Mouse (Mus musculus) stomach, embryonic 16.5 days (tissue): ENCODE data around the gene Cyp4f15. TPM values are rescaled to one million over a fixed set of nuclear protein-coding genes. Genes with fewer than 3 reads are reported as not detected.

Source experiments
- ATAC-seq: fragments of 200-750 bp; cut with Nextera tagmentation; 2 replicates; pipeline ENCODE4 v1.8.0; 2017; ENCODE audit warnings: moderate number of reproducible peaks, moderate TSS enrichment; ENCODE audit not compliant: insufficient read depth, low FRiP score
- H3K27ac ChIP-seq: fragments of 300-500 bp; sonication (generic); 2 replicates; pipeline ENCODE4 v1.5.1; 2014; ENCODE audit warnings: low read length
- H3K27me3 ChIP-seq: fragments of 300-500 bp; sonication (generic); 2 replicates; pipeline ENCODE4 v1.6.1; 2014; ENCODE audit warnings: low read length, control low read depth, mixed read lengths; ENCODE audit not compliant: control insufficient read depth, insufficient read depth
- H3K36me3 ChIP-seq: fragments of 300-500 bp; sonication (generic); 2 replicates; pipeline ENCODE4 v1.6.1; 2014; ENCODE audit warnings: low read length; ENCODE audit not compliant: control insufficient read depth, insufficient read depth
- H3K4me1 ChIP-seq: fragments of 300-500 bp; sonication (generic); 2 replicates; pipeline ENCODE4 v1.6.1; 2014; ENCODE audit warnings: low read length, control low read depth, mixed read lengths; ENCODE audit not compliant: control insufficient read depth, insufficient read depth
- H3K4me2 ChIP-seq: fragments of 300-500 bp; sonication (generic); 2 replicates; pipeline ENCODE4 v1.6.1; 2014; ENCODE audit warnings: low read depth, low read length, mixed read lengths
- H3K4me3 ChIP-seq: fragments of 300-500 bp; sonication (generic); replicated peaks from 2 replicates; pipeline ENCODE4 v1.5.1; 2014; ENCODE audit warnings: mild to moderate bottlenecking, low read length
- H3K9ac ChIP-seq: fragments of 300-500 bp; sonication (generic); 2 replicates; pipeline ENCODE4 v1.6.1; 2014; ENCODE audit warnings: low read length
- H3K9me3 ChIP-seq: fragments of 300-500 bp; sonication (generic); replicated peaks from 2 replicates; pipeline ENCODE4 v1.6.1; 2016; ENCODE audit warnings: low read length, control low read depth; ENCODE audit not compliant: control insufficient read depth
- WGBS: fragments of 180-500 bp; shearing (Covaris S2); extraction: QIAGEN DNeasy Blood & Tissue Kit; methylation state at CpG from one replicate; pipeline ENCODE4 v1.1.7; 2014; 5-methylcytosine and 5-hydroxymethylcytosine counted together
- polyA plus RNA-seq: library from polyadenylated mRNA; unstranded; fragments of >200 nt; fragmentation: Nextera tagmentation; extraction: Ambion mirVana; gene quantifications from 2 replicates; pipeline ENCODE4 v1.2.1, GENCODE M21; 2015

Cyp4f15 gene
- polyA plus RNA-seq, 1 experiment from 2014 or later, result 1.0 TPM

DNA sequence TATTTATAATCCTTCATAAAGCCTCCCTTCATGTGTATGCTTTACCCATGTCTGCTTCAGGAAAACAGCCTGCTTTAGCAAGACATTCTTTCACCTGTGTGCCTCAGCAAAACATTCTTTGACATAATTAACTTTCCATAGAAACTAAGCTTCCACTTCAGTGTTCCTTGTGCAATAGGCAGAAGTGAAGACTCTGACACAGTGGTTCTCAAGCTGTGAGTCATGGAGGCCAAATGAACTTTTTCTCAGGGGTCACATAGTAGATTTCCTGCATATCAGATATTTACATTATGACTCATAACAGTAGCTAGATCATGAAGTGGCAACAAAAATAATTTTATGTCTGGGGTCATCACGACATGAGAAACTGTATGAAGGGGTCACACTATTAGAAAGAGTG is 53.0 kb downstream of the Cyp4f15 start:
- Histone ChIP-seq H3K27me3 (no peaks in the 10 kb centered on the region), H3K27ac (no peak overlapping the region), H3K36me3 (no peaks in the 10 kb centered on the region), H3K9me3 (no peaks in the 10 kb centered on the region), H3K4me1 (no peaks in the 10 kb centered on the region), H3K4me2 (no peak overlapping the region), H3K9ac (no peak overlapping the region), H3K4me3 (no peak overlapping the region)
- ATAC-seq, result no peak
- 72% methylated on average over 1 of the region's 1 CpGs for WGBS

DNA sequence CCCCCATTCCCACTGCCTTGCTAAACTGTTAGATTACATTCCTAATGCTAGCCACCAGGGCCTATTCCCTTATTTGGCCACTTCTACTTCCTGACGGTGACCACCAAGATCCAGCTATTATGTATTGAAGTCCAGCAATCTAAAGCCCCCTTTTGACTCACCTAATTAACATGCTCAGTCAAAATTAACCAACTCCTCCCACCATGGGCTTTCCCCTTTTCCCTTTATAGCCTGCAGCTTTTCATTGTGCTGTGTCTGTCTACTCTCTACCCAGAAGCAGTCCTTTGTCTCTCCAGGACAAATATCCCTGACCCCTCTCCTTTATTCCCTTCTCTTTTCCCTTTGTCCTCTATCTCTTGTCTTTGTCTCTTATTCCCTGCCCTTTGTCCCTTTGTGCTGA is 55.6 kb downstream of the Cyp4f15 start:
- H3K4me2 ChIP-seq, result no peak overlapping the region
- no peaks in the 10 kb centered on the region for H3K9me3 ChIP-seq
- H3K36me3 ChIP-seq, result no peaks in the 10 kb centered on the region
- H3K4me3 ChIP-seq, result no peak overlapping the region
- H3K27ac ChIP-seq, result no peak overlapping the region
- H3K9ac ChIP-seq, result no peak overlapping the region
- no peak for ATAC-seq
- H3K4me1 ChIP-seq, result no peaks in the 10 kb centered on the region
- H3K27me3 ChIP-seq, result no peaks in the 10 kb centered on the region
- WGBS, result 55% methylated on average over 1 of the region's 1 CpGs

DNA sequence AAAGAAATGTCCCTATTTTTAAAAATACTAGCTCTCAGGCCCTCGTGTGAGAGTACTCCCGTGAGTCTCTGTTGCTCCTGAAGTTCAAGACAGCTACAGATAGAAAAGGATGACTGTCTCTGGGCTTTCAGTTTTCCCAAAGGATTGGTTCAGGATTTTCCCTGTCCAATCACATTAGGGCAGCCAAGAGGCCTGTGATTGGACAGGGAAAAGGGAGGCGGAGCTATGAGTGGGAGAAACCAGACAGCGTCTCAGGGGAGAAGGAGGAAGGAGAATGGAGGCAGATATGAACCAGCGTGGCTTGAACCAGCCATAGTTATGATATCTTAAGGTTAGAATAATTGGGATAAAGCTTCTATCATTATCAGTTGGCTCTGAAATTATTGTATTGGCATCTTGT is 65.2 kb downstream of the Cyp4f15 start:
- Histone ChIP-seq H3K4me2 (no peak overlapping the region), H3K27me3 (no peaks in the 10 kb centered on the region), H3K4me1 (no peaks in the 10 kb centered on the region), H3K9ac (no peak overlapping the region), H3K4me3 (no peak overlapping the region), H3K9me3 (no peaks in the 10 kb centered on the region), H3K27ac (no peak overlapping the region), H3K36me3 (no peaks in the 10 kb centered on the region)
- 39% methylated on average over 5 of the region's 5 CpGs for WGBS
- ATAC-seq, result no peak

Other genes starting within 250 kb of the Cyp4f15 start
- 26.2 and 42.6 TPM in 2 replicates for gene Cyp4f39, start 232.9 kb upstream of the Cyp4f15 start, polyA plus RNA-seq
- 7.2 and 7.5 TPM in 2 replicates for gene Cyp4f17, start 179.6 kb upstream of the Cyp4f15 start, polyA plus RNA-seq
- 26.4 and 28.7 TPM in 2 replicates for gene Cyp4f16, start 149.1 kb upstream of the Cyp4f15 start, polyA plus RNA-seq
- gene Cyp4f37, start 64.3 kb upstream of the Cyp4f15 start, polyA plus RNA-seq, result not detected in 2 replicates
- gene Cyp4f40, start 26.7 kb upstream of the Cyp4f15 start, polyA plus RNA-seq, result 1.2 and 2.1 TPM in 2 replicates
- 23.6 and 30.6 TPM in 2 replicates for gene Zfp871, start 102.7 kb downstream of the Cyp4f15 start, polyA plus RNA-seq
- 4.5 and 4.8 TPM in 2 replicates for gene Zfp811, start 124.3 kb downstream of the Cyp4f15 start, polyA plus RNA-seq
- gene Zfp799, start 144.6 kb downstream of the Cyp4f15 start, polyA plus RNA-seq, result 7.9 and 9.4 TPM in 2 replicates
- gene Zfp870, start 206.0 kb downstream of the Cyp4f15 start, polyA plus RNA-seq, result 5.8 and 6.7 TPM in 2 replicates
- gene Cyp4f14, start 231.7 kb downstream of the Cyp4f15 start, polyA plus RNA-seq, result 0.41 and 1.0 TPM in 2 replicates